Mouse (Mus musculus) thymus, adult 2 months (tissue): ENCODE results near the gene Aldh1l1. TPM values are rescaled to one million over a fixed set of nuclear protein-coding genes. Genes with fewer than 3 reads are reported as not detected.

Source experiments
- DNase-seq: peaks from one replicate; pipeline ENCODE4 v3.0.0; 2021
- H3K27ac ChIP-seq: fragments of 200-500 bp; 2 replicates; pipeline ENCODE4 v1.5.1; 2012; ENCODE audit warnings: low read length, control low read depth; ENCODE audit not compliant: control insufficient read depth, insufficient read depth
- H3K27me3 ChIP-seq: fragments of 200-500 bp; 2 replicates; pipeline ENCODE4 v1.6.1; 2012; ENCODE audit warnings: mild to moderate bottlenecking, low read length, moderate library complexity, mixed read lengths; ENCODE audit not compliant: control insufficient read depth, insufficient read depth
- H3K36me3 ChIP-seq: fragments of 200-500 bp; 2 replicates; pipeline ENCODE4 v1.6.1; 2012; ENCODE audit warnings: mild to moderate bottlenecking, low read length, moderate library complexity; ENCODE audit not compliant: control insufficient read depth, insufficient read depth
- H3K4me1 ChIP-seq: fragments of 200-500 bp; replicated peaks from 2 replicates; pipeline ENCODE4 v1.6.1; 2012; ENCODE audit warnings: low read length; ENCODE audit not compliant: control insufficient read depth, insufficient read depth
- H3K4me3 ChIP-seq: fragments of 200-500 bp; 2 replicates; pipeline ENCODE4 v1.5.1; 2012; ENCODE audit warnings: mild to moderate bottlenecking, low read length, control low read depth, moderate library complexity; ENCODE audit not compliant: control insufficient read depth, insufficient read depth
- CTCF ChIP-seq: fragments of 200-500 bp; IDR thresholded peaks from 2 replicates; pipeline ENCODE4 v1.5.1; 2012; ENCODE audit warnings: mild to moderate bottlenecking, control low read depth, low read length, moderate library complexity, borderline replicate concordance; ENCODE audit not compliant: control insufficient read depth, poor library complexity, insufficient read depth; ENCODE audit errors: extremely low read depth
- POLR2A ChIP-seq: fragments of 200-500 bp; IDR thresholded peaks from 2 replicates; pipeline ENCODE4 v1.6.1; 2012; ENCODE audit warnings: mild to moderate bottlenecking, low read length, control low read depth, moderate library complexity; ENCODE audit not compliant: control insufficient read depth, poor library complexity, insufficient read depth; ENCODE audit errors: extremely low read depth
- WGBS: fragments of 180-500 bp; shearing (Covaris S2); methylation state at CpG from one replicate; pipeline ENCODE4 v1.1.7; 2018; 5-methylcytosine and 5-hydroxymethylcytosine counted together
- polyA plus RNA-seq: library from polyadenylated mRNA; depleted of rRNA; stranded (reverse); fragments of >200 nt; gene quantifications from 2 replicates; pipeline ENCODE4 v1.2.3, GENCODE M21; 2012

The Aldh1l1 gene
- polyA plus RNA-seq, 1 experiment: 14.8 TPM

DNA sequence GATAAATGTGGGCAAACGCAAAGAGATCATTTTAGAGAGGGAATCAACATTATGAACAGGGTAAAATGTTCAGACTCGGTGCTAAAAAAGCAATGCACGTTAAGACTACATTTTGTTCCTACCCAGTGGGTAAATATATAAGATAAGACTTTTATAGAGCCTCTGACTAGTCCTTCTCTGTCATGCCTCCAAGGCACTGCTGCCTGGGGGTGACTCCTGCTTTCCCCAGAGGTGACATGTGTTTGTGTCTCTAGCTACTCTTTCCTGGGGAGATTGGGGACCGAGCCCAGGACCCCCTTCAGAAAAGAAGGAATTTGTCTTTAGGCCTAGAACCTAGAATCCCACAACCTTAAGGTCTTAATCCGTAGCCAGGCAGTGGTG is 137.2 kb downstream of the Aldh1l1 start:
- Histone ChIP-seq H3K4me3 (no peak overlapping the region), H3K36me3 (no peaks in the 10 kb centered on the region), H3K4me1 (peaks cover 30% of the 10 kb centered on the region), H3K27ac (no peak overlapping the region), H3K27me3 (no peaks in the 10 kb centered on the region)
- DNase-seq: no peak
- TF ChIP-seq POLR2A: no peak
- no peak for TF ChIP-seq CTCF
- 77% methylated on average over 5 of the region's 5 CpGs for WGBS

DNA sequence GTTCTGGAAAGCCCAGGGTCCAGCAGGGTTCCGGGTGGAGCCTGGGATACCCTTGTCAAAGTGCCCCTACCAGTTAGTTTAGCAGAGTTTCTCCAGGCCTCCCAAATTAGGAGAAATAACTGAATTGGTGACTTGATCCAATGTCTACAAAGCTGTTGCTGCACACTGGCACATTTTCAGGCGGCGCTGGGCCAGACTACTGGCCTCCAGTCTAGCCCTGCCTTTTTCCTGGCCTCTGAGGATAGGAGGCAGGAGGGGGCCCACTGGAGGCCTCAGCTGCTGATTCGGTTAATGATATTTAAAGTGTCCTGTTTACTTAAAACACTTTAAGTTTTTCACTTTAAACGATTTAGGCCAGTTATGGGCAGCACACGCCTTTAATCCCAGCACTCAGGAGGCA is 138.0 kb downstream of the Aldh1l1 start:
- Histone ChIP-seq H3K4me1 (peaks cover 28% of the 10 kb centered on the region), H3K36me3 (no peaks in the 10 kb centered on the region), H3K27ac (no peak overlapping the region), H3K27me3 (no peaks in the 10 kb centered on the region), H3K4me3 (no peak overlapping the region)
- TF ChIP-seq CTCF: no peak
- TF ChIP-seq POLR2A: no peak
- DNase-seq: no peak
- WGBS: 87% methylated on average over 6 of the region's 6 CpGs

DNA sequence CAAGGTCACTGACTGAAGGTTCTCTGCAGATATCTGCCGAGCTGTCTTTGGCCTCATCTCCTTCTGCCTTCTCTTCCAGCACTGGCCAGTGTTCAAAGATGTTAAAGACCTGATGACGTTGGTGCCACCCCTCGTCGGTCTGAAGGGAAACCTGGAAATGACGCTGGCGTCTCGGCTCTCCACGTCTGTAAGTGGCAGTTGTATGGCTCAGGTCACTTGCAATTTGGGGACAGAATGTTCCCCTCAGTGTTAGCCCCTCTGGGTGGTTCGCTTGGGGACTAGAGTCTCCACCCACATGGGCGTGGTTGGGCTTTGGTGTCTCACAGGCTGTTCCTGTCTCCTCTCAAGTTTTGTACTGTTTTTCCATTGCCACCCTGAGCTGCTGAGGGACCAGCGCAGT is 138.5 kb downstream of the Aldh1l1 start:
- DNase-seq: no peak
- Histone ChIP-seq H3K4me1 (peaks cover 30% of the 10 kb centered on the region), H3K4me3 (no peak overlapping the region), H3K27me3 (no peaks in the 10 kb centered on the region), H3K27ac (no peak overlapping the region), H3K36me3 (no peaks in the 10 kb centered on the region)
- WGBS: 67% methylated on average over 11 of the region's 11 CpGs
- TF ChIP-seq CTCF (no peak), POLR2A (no peak)

DNA sequence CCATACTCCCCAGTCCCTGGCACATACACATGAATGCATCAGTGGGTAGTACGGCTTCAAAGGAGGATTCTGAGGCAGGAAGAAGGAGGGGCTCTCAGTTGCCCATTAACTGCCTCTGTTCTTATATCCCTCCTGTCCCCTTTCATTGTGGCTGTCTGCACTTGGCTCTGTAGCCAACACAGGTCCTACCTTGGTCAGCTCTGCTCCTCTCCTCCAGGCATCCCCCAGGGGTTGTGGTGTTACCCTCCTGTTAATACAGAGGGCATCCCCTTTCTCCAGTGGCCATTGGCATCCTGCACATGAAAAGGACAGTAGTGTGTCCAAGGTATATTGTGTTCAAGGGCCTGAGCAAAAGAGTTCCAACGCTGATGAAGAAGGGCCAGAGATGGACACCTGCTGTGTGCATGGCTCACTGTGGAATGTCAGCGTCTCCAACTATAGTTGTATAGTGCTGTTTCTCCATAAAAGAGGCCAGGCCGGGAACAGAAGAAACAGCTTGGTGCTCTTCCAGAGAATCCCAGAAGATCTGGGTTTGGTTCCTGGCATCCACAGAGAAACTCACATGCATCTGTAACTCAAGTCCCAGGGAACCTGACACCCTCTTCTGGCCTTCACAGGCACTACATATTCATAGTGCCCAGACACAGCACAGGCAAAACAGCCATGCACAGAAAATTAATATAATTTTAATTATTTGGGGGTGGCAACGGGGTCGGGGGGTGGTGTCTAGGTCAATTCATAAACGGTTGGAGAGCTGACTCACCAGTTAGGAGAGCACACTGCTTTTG is 139.2 kb downstream of the Aldh1l1 start:
- DNase-seq: no peak
- no peaks in the 10 kb centered on the region for H3K27me3 ChIP-seq
- TF ChIP-seq POLR2A: no peak
- no peak for TF ChIP-seq CTCF
- H3K4me1 ChIP-seq: peaks cover 30% of the 10 kb centered on the region
- no peak overlapping the region for H3K27ac ChIP-seq
- H3K4me3 ChIP-seq: no peak overlapping the region
- H3K36me3 ChIP-seq: no peaks in the 10 kb centered on the region
- WGBS: 84% methylated on average over 7 of the region's 7 CpGs

DNA sequence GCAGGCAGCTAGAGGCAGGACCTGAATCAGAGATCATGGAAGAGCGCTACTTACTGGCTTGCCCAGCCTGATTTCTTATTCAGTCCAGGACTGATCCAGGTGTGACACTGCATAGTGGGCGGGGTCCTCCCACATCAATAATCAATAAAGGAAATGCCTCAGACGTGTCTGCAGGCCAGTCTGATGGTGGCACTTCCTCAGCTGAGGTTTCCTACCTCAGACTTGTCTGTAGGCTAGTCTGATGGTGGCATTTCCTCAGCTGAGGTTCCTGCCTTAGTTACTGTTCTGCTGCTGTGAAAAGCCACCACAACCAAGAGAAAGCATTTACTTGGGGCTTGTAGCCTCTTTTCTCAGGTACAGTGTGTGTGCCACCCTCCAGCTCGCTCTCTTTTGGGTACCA is 141.3 kb downstream of the Aldh1l1 start:
- Histone ChIP-seq H3K4me1 (peaks cover 27% of the 10 kb centered on the region), H3K27ac (no peak overlapping the region), H3K4me3 (no peak overlapping the region), H3K36me3 (no peaks in the 10 kb centered on the region), H3K27me3 (no peaks in the 10 kb centered on the region)
- DNase-seq: no peak
- TF ChIP-seq POLR2A (no peak), CTCF (no peak)
- WGBS: 76% methylated on average over 4 of the region's 4 CpGs

DNA sequence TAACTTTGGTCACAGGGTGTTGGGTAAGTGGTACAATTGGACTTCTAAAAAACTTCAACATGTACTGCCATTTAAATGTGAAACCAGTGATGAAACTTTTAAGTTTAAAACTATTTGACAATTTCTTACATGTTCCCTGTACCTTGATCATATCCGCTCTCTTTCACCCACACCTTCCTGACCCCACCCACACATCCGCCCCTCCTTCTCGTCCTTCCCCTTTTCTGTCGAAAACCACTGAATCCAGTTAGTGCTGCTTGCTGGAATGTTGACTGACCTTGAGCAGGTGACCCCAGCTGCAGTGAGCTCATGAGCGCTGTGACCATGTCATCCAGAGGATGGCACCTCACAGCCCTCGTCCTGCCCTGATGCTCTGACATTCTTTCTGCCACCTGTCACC is 143.3 kb downstream of the Aldh1l1 start:
- no peak overlapping the region for H3K4me3 ChIP-seq
- WGBS: 45% methylated on average over 6 of the region's 6 CpGs
- H3K4me1 ChIP-seq: peaks cover 19% of the 10 kb centered on the region
- no peaks in the 10 kb centered on the region for H3K36me3 ChIP-seq
- no peak for TF ChIP-seq POLR2A
- no peak for TF ChIP-seq CTCF
- DNase-seq: no peak
- peak overlapping the region; percentile 45; the same call in 1 of the 2 replicates for H3K27ac ChIP-seq
- H3K27me3 ChIP-seq: no peaks in the 10 kb centered on the region
